Mouse (Mus musculus) T-helper 17 cell (primary cell): ENCODE results near the gene Nkd2.

Experiments used
- in situ Hi-C, 2 experiments: fragments of 300-600 bp; cut with MboI, MseI; formaldehyde crosslinking; loops; 1 replicate in 1 of 2; 2 replicates in 1 of 2; pipeline ENCODE4 v1.15.1; 2025; ENCODE audit warnings: high pct_unique_total_duplicates in 2 of 2

Nkd2 gene

DNA sequence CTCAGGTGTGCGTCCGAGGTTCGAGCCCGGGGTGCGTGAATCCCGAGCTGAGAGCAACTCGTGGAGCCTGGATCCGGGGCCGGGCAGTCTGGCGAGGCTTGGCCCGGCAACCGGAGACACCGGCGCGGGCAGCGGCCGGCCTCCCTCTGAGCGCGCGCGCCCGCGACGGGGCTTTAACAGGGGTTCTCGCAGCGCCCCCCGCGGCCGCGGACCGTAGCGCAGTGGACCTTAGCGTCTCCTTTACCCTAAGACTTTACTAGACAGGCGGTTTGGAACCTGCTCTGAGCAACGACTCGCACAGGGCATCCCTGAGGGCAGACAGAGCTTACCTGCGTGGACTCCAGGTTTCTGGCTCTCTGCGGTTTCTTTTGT lies at the start of gene Nkd2:
TSS of gene Nkd2 (minus strand) at position 167 of the 372 bp plus-strand sequence.
- in situ Hi-C loops: no loop called here

GRCm38 (mm10) chr13:73892493-73893178 lies 45.2 kb upstream of the Nkd2 start:
- in situ Hi-C loops: loop anchor here in 1 of 2 experiments (5.0 to 25.0 kb wide), 2 partner anchors 40 to 1980 kb away; no protein-coding TSS in a partner anchor

GRCm38 (mm10) chr13:73887415-73887874 lies 40.0 kb upstream of the Nkd2 start:
- in situ Hi-C loops: loop anchor here in 1 of 2 experiments (25.0 kb wide), 1 partner anchor 1975 kb away; no protein-coding TSS in a partner anchor

DNA sequence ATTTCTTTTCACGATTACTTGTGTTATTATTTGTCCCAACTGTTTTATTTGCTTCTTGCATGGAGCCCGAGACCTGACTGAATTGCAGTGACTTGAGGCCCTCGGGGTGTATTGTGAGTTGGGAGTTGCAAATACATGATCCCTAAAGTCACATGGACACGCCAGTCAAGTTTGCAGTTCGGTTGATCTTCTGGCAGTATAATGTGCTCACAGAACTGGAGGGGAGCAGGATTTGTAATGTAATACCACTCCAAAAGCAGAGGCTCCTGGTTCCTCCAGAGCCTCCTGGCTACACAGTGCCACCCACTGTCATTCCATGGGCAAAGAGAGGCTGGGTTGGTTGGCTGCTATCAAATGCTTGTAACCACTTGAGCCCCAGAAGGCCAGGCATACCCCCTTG lies 39.2 kb upstream of the Nkd2 start:
- in situ Hi-C loops: loop anchor here in 1 of 2 experiments (25.0 kb wide), 1 partner anchor 1974 kb away; no protein-coding TSS in a partner anchor

DNA sequence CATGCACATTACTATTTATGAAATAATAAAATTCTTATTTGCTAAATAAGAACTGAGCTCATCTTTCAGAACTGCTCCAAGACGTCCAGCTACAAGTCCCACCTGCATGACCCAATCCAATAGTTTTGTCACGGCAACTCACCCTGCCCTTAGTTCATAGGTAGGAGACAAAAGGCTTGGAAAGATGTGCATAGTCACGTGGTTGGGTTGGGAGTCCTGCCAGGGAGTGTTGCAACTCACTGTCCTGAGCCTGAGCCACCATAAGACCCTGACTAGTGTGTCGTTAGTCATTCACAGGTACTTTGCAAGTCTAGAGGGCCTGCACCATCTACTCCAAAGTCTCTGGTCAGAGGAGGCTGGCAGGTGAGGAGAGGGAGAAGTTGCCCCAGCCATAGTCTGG lies 38.6 kb upstream of the Nkd2 start:
- in situ Hi-C loops: loop anchor here in 1 of 2 experiments (25.0 kb wide), 1 partner anchor 1974 kb away; no protein-coding TSS in a partner anchor

DNA sequence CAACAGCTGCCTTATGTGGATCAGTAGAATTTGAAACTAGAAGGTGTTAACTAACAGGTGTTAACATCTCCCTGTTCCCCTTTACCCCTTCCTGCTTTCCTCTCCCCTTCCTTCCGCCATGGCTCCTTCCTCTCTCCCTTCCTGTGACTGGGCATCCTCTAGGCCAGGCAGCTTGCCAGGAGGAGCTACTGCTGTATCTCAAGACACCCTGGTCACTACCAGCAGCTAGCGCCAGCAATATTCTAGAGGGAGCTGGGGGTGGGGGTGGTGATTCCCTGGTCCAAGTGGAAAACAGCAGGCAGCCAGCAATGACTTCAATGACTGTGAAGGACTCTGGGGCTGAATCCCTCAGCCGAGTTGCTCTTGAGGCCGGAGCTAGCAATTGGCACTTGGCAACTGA lies 38.2 kb upstream of the Nkd2 start:
- in situ Hi-C loops: loop anchor here in 1 of 2 experiments (25.0 kb wide), 1 partner anchor 1973 kb away; no protein-coding TSS in a partner anchor

DNA sequence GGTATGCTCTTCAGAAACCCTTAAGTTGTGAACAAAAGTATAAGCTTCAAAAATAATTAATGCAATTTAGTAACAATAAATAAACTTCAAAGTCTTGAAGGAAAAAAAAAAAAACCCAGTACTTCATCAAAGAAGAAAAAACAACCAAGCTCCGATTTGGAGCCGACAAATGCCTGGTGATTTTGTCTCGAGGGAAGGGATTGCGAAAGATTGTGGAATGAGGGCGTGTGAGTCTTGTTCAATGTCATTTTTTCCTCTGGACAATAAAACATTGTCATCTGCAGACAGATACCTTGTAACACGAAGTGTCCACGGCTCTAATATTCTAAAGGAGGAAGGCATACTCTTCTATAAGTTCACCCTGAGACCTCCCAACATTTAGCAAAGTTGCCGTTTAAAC lies 33.9 kb upstream of the Nkd2 start:
- in situ Hi-C loops: loop anchor here in 1 of 2 experiments (25.0 kb wide), 1 partner anchor 1969 kb away; no protein-coding TSS in a partner anchor

- in situ Hi-C loops: loop anchor here in 1 of 2 experiments (25.0 kb wide), 1 partner anchor 1968 kb away; no protein-coding TSS in a partner anchor
Measured at GRCm38 (mm10) chr13:73879824-73880223, 32.4 kb upstream of the Nkd2 start.

DNA sequence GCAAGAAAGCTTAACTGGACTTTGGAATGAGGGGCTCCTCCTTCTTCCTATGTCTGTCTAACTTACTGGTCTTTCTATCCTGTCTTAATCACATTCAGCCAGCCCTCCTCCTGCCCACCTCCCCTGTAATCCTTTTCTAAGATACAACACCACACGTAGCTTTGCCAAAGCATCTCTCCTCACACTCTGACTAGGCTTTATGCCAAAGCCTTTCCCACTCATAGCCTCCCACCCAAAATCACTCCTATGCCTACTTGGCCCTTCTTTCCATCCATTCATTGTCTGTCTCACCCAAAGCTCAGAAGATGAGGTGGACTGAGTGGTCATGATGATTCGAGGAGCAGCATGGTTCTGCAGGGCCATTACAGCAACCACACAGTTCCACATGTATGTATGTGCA lies 24.7 kb upstream of the Nkd2 start:
- in situ Hi-C loops: no loop called here

- in situ Hi-C loops: no loop called here
Measured at GRCm38 (mm10) chr13:73846589-73847464, 604 bp downstream of the Nkd2 start.

- in situ Hi-C loops: no loop called here
Measured at GRCm38 (mm10) chr13:73842696-73843095, 4.7 kb downstream of the Nkd2 start.

GRCm38 (mm10) chr13:73839740-73840139 lies 7.7 kb downstream of the Nkd2 start:
- in situ Hi-C loops: no loop called here

DNA sequence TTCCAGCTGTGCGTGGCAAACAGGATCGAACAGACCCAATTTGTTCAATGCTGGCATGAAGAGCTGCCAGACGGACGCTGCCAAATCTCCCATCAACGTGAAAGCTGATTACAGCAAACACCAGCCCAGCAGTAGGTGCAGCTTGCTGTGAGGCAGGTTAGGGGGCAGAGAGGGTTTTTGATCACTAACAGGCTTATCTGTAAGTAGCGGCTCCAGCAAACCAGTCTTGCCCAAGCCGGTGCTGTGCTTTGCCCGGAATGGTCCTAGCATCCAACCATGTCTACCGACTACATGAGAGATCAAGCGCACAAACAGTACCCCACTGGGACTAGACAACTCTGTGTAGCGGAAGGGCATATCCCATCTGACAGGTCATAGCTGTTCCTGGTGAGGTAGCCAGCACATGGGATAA lies 8.3 kb downstream of the Nkd2 start:
- in situ Hi-C loops: no loop called here

- in situ Hi-C loops: no loop called here
Measured at GRCm38 (mm10) chr13:73837708-73838107, 9.7 kb downstream of the Nkd2 start.

DNA sequence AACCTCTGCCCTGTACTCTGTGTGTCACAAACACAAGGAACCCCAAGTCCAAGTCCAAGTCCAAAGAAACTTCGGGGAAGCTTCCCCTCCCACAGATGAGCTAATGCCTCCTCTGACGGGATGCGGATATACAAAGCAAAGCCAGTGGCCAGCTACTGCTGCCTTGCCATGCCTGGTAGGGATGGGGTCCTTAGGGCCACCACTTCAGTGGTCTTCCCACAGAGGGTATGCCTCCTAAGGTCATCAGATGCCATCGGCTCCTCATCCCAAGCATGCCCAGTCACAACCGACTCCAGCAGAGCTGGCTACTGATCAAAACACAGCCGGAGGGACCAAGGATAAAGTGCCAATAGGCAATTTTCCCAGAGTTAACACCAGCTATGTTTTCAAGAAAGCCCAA lies 10.9 kb downstream of the Nkd2 start:
- in situ Hi-C loops: no loop called here

- in situ Hi-C loops: no loop called here
Measured at GRCm38 (mm10) chr13:73835791-73836190, 11.6 kb downstream of the Nkd2 start.

GRCm38 (mm10) chr13:73833809-73834208 lies 13.6 kb downstream of the Nkd2 start:
- in situ Hi-C loops: no loop called here

DNA sequence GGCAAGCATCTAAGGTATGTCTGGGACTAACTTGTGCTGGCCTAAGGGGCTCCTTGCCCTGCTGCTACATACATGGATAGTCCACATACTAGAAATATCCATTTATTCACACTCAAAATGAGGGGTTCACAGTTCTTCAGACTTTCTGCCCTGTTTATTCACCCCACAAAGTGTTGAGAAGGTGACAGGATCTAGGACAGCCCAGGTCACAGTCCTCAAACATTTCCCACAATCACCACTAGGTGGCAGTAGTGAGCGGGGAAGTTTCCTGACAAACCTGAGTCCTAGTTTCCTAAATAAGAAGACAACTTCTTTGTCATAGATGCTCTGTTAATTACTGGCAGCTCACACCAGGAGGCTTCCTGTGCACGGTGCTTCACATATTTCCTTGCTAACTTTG lies 15.9 kb downstream of the Nkd2 start:
- in situ Hi-C loops: no loop called here

DNA sequence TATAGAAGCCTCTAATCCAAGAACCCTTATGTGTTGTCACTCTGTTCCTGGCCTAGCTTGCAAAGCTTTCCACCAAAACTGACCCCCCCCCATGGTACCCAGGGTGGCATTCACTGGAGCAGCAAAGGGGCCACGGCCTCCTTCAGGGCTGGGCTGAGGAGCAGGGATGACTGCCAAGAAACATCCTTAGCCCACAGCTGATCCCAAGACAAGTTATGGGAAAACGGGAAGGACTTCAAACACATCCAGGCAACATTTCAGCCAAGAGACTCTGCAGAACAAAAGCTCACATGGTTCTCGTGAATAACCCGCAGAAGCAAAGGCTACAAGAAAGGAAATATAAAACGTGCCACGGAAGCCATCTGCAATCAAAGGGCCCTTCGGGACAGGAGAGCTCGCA lies 20.2 kb downstream of the Nkd2 start:
- in situ Hi-C loops: loop anchor here (5.0 kb wide), 3 partner anchors 80 to 180 kb away; no protein-coding TSS in a partner anchor

DNA sequence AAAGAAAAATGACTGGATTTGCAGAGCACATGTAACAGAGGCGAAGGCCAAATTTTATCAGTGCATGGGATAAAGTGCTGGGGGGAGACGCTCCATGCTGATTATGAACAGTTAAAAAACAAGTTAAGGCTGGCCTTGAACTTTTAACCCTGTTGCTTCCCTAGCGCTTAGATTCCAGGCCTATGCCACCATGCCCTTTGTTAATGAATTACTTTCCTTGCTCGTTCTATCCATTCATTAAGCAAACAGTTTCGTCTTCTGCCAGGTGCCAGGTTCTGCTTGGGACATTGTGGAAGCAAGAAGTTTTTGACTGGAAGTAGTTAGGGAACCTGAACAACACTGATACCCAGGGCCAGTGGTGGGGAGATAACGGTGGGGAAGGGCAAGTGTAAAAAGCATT lies 23.7 kb downstream of the Nkd2 start:
- in situ Hi-C loops: loop anchor here in 1 of 2 experiments (5.0 kb wide), 1 partner anchor 101 kb away; no protein-coding TSS in a partner anchor

- in situ Hi-C loops: loop anchor here in 1 of 2 experiments (5.0 kb wide), 1 partner anchor 100 kb away; no protein-coding TSS in a partner anchor
Measured at GRCm38 (mm10) chr13:73822187-73822800, 25.1 kb downstream of the Nkd2 start.
